Mouse (Mus musculus) cerebellum, adult 11 months (tissue): Measurements from ENCODE around the gene Dlx3.
A peak's percentile ranks its signal among the peaks of the same experiment; 100 is the strongest.

Source experiments
- DNase-seq: peaks from one replicate; pipeline ENCODE4 v3.0.0; 2022

The Dlx3 gene

DNA sequence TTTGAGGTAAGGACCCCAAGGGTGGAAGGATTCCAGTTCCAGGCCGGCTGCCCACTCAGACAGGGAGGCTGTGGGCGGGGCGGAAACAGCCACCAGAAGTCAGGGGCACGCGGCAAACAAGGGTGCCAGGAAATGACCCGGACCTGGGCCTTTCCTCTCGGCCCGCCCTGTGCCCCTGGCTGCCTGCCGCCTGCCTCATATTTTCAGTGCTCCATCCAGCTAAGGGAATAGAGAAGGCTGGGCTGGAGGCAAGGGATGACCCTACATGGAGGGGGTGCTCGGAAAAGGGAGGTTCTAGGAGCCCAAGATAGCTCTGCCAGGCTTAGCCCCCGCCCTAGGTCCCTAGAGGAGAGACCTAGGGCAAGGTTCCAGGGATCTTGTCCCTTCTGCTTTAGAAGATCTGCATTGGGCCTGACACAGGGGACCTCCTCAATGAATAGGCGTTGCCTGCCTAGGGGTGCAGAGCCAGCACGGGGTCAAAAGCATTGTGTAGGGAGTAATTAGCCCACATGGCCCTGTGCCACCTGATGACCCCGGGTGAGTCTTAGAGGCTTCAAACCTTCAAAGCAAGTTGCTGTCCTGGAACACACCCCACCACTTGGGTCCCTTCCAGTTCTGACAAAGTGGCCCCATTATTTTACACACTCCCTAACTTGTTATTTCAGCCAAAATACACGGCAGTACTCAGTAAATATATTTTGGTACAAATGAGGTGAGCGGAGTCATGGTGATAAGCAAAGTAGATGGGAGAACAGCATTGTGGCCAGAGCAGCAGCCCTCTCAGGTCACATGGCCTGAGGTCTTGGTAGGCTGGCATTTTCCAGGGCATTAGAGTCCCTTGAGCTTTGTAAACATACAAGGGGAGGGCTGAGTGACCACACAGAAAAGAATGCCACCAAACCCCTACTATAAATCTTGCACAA, 30.8 kb upstream of the Dlx3 start:
- no peak for DNase-seq

DNA sequence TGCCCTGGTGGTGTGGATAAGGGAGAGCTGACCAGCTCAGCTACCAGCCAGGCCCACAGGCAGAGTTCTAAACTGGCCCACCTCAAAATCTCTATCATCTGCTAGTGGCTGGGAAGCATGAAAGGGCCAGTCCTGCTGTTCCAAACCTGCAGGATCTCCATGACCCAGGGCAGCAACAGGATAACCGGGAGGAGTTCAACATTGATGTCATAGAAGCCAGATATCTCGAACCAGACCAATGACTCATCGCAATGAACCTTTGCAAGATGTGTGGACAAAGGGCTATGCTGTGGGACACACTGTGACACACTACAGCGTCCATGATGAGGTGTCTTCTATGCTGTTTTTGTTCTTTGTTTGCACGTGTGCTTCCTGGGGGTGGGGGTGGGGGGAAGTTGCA, 26.8 kb upstream of the Dlx3 start:
- DNase-seq: no peak

DNA sequence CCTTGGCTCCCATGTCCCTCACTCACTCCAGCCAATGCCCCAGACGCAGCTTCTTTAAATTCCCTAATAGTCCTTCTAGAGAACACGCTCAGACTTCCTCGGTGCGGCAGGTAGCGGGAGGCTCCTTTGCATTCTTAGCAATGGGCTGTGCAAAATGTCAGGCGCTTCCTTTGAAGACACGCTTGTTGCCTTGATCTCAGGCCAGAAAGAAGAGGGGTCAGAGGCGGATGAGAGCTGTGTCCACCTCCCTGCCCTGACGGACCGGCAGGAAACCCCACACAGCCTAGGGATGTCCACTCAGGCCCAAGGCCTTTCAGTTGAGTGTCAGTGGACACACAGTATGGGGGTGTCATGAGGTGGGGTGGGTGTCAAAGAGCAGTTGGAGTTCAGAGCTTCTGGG, 24.3 kb upstream of the Dlx3 start:
- no peak for DNase-seq

DNA sequence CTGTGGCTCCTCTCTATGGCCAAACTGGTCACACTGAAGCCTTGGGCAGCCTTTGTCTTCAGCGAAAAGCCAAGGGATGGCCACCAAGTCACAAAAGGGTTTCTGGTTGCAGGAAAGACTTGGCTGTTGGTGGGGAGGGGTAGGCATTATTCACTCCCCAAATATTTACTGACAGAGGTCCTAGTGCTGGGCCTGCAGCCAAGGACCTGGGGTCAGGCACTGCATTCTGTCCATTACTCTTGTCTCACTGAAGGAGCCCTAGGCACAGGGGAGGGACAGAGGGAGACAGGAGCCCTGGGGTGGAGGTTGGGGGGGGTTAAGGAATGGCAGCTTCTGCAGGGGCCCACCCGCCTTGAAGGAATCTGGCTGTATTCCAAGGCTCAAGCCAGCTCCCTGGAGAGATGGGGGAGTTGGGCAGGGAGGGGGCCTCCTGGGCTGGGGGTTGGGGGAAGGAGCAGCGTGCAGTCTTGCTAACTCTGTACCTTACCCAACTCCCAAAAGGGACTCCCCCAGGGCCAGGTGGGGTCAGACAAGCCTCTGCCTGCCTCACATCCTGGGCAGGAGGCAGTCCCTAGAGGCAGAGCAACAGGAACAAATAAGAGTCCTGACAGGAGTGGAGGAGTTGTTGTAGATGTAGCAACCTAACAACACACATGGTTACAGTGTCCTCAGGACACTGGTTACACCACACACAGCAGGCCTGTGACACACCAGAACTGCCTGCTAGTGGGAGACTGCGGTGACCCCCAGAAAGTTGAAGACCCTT, 23.1 kb upstream of the Dlx3 start:
- no peak for DNase-seq

DNA sequence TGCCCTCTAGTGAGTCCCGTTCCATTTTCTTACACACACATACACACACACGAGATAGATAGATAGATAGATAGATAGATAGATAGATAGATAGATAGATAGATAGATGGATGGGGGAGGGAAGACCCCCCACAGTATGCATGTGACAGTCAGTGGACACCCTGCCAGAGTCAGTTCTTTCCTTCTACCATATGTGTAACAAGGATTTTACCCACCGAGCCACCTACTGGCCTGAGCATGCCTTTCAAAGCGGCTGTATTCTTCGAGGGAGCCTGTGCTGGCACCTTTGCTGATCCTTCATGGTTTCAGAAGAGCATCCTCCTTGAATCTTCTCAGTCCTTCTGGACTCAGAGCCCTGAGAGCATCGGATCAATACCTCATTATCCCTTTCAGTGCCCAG, 22.0 kb upstream of the Dlx3 start:
- DNase-seq: no peak

DNA sequence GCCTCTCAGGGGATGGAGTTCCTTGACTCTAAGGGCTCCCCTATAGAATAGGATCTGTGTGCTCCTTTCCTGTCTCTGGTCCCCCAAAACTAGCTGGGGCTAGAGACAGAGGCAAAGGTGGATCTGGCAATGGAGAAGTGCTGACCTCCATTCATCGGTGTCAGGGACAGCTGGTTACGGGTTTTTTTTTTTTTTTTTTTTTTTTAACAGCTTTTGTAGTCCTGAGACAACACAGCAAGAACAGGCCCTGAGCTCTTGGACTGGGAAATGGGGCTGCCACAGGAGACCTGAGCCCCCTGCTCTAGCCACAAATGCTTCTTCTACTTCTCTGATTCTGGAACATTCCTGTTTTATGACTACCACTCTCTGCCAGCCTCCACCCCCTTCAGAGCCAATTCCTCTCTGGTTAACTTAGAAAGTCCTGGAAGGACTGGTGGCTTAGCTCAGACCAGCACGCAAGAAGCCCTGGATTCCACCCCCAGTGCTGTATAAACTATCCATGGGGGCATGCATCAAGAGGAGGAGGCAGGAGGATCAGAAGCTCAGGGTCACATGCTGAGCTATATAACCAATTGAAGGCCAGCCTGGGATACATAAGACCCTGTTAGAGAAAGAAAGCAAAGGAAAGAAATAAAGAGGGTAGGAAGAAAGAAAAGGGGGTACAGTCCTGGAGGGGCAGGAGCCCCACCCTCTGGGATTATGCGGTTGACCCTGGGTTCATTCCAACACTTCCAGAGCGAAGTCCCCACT, 21.4 kb upstream of the Dlx3 start:
- DNase-seq: no peak

DNA sequence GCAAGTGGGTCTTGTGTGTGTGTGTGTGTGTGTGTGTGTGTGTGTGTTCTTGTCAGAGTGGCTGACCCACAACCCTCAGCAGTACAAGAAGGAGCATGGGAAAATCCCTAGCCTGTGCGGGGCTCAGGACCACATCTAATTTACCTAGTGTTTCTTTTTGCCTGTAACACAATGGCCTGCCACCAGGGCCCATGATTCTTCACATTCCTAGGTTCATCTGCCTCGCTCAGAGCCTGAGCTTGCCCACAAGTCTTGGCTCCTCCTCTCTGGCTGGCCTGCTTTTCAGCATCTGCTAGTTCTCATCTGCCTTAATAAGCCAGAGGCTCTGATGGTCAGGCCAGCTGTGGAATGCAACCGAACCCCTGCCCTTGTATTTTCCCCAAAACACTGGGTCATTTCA, 19.5 kb upstream of the Dlx3 start:
- DNase-seq: no peak

DNA sequence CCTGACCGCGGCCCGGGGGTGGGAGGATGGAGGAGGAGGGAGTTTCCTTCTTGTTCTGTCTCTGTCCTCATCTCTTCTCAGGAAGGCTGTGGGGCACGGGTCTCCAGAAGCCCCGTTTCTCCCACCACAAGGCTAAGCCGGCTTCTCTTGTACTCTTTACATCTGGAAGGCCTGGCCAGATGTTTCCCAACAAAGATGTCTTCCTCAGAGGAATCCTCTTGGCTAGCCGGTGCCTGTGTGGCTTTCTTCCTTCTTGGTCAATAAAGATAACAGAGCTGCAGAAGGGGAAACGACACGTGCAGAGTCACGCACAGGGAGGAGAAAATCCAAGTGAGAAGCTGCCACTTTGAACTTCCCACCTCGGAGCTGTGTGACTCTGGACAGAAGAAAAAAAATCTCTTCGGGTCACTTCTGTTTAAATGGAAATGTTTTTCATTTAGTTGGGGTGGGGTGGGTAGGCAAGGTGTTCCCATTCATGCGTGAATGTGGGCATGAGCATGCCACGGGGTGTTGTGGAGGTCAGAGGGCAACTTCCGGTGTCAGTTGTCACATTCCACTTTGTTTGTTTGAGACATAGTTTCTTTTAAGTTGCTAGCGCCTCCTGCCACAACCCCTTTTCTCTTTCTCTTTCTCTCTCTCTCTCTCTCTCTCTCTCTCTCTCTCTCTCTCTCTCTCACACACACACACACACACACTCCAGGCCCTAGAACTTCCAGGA, 18.7 kb upstream of the Dlx3 start:
- no peak for DNase-seq

DNA sequence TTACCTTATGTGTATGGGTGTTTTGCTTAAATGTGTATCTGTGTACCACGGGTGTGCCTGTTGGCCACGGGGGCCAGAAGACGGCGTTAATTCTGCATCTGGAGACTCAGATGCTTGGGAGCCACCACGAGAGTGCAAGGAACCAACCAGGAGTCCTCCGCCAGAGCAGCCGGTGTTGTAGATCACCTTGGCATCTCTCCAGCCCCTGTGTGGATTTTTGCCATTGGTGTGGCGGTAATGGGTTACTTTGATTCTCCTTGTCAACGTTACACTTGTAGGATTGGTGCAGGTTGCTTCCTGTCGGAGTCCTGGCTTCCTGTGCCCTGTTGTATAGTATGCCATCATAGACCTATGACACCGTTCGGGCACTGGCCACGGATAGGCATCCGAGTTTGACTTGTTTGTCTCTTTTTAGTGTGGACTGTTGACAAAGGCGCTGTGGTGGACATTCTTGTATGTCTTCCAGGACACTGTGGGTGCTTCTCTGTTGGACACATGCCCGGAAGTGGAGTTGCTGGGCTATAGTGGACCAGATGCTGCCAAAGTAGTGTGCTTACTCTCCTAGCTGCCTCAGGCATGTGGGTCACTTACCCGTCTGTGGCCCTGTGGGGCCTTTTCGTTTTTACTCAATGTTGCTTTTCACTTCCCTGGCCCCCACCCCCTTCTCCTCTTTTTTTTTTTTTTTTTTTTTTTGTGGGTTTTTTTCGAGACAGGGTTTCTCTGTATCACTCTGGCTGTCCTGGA, 17.6 kb upstream of the Dlx3 start:
- no peak for DNase-seq

DNA sequence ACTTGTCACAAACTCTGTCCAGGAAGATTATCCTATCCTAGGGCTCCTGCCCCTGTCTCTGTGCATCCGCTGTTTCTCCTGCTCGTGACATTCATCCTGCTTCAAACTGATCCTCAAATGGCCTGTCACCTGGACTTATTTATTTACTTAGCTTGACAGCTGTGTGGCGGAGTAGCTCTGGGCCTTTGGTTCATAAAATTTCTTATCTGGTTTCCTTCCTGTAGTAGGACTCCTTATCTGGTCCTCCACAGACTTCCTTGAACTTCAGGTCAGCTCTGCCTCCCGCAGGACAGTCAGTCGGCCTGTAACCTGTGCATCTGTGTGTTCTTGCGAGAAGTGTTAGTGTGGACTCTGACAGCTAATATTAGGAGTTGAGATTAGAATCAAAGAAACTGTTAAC, 15.7 kb upstream of the Dlx3 start:
- no peak for DNase-seq

DNA sequence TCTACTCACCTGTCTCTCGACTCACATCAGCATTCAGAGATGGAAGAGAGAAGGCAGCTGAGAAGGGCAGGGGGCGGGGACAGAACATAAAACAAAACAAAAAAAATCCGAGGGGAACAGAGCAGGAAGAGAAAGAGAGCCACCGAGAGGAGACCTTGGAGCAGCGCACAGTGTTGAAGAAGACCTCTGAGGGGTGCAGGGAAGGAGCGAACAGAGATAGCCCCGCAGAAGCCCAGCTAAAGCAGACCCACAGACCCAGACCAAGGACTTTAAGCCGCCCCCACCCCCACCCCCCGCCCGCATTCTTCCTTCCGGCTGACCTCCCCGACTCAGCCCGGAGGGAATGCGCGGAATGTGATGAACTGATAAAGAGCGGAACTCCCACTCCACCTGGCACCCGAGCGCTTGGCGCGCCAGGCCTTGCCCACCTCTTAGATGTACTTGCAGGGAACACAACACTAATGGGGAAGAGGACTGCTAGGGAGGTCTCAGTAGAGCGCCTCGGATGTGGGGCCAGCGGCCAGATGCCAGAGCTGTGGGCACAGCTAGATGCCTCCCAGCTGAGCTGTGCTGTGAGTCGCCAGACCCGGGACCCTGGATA, 14.5 kb upstream of the Dlx3 start:
- DNase-seq: no peak

DNA sequence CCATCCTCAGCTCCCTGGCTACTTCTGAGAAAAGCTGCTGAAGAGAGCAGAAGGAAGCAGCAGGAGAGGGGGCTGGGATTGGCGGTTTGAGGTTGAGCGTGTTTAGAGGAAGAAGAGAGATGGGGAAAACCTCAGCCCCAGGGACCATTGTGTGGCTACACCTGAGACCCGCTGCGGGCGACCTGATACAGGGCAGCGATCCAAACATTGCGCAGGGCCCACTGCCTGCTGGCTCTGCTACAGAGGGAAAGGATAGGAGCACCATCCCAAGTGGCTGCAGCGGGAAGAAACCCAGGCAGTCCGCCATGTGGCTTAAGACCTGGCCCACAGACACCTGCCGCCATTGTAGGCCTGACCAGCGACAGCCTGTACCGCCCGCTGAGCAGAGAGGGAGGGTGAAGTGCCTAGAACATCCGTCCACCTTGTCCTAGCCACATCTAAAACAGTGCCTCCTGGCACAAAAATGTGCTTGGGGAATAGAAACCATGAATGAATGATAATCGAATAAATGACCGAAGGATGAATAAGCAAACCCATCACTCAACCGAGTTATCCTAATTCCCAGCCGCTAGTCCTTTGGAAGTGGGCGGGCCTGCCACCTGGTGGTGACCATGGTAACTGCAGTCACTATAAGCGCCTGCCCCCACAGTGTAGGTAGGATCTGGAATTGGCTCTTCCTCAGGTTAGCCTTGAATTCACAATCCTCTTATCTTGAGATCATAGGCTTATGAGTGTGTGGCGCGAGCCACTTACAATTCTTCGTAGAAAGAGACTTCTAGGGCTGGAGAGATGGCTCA, 13.3 kb upstream of the Dlx3 start:
- peak; percentile 88 for DNase-seq

DNA sequence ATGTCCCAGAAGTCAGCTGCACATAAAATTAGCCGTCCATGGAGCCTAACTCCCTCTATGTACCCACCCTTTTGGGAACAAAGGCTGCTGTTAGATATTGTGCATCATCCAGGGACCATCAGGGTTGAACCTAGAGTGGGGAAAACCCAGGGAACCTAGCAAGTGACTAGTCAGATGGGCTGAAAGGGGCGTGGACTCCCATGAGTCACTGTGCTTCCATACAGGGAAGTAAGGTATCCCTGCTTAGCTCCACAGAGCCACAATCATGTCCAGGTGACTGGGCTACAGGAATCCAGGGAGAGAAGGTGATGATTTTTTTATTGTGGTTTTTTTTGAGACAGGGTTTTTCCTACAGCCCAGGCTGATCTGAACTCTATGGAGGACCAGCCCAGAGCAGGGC, 10.9 kb upstream of the Dlx3 start:
- DNase-seq: no peak

DNA sequence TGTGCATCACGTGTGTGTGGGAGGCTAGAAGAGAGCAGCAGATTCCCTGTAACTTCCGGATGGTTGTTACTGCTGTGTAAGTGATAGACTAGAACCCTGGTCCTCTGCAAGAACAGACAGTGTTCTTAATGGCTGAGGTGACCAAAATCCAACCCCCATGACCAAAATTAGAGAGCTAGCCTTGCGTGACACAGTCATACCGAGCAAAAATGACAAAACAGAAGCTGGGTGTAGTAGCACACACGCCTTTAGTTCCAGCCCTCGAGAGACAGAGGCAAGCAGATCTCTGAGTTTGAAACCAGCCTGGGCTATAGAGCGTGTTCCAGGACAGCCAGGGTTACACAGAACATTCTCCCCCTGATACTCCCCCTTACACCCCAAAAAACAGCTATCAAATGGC, 9.8 kb upstream of the Dlx3 start:
- DNase-seq: no peak

DNA sequence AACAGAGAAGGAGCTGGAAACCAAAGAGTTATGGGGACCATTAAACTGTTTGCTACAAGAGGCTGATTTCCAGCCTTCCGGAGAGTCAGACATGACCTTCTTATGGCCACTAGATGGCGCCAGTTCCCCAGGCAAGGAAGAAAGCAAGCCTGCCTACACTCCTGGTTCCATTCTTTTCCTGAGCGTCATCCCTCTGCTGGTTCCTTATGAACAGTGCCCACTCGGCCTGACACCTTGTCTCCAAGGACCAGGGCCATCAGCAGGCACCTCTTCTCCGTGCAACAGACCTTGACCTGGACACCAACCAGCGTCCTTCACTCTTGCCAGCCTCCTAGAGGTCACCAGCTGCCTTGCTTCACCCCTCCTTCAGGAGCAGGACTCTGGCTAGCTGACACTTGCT, 2.9 kb upstream of the Dlx3 start:
- DNase-seq: peak; percentile 55

DNA sequence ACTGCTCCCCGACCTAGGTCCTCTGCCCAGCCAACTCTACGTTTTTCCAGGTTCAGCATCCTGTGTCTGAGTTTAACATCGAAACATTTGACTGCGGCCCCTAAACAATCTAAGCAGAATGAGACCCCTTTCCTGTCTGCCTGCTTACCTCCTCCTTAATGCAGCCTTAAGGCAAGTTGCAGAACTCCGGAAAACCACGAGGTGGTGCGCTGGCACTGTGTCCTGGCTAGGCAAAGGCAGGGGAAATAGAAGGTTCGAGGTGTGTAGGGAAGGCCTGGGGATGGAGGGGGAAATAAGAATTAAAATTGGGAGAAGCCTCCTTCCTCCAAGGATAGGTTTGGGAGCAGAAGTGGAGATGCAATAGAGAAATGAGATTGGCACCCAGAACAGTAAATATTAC, 1.4 kb upstream of the Dlx3 start:
- DNase-seq: peak; percentile 38

DNA sequence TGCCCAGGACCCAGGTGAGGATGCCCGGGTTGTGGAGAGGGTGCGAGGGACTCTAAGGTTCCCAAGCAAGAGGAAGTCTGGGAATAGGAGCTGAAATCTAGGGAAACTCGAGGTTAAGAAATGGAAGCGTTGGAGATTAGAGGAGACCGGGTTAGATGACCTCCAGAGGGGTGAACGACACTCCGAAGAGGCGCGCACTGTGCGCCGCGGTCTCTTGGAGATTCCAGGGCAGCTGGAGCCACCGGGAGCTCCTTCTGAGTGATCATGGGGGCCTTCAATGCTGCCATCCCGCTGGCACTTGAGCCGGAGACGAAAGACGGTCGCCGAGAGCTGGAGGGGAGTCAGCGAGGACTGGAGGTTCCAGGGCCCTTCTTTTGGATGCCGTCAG, 708 bp downstream of the Dlx3 start:
- DNase-seq: no peak

DNA sequence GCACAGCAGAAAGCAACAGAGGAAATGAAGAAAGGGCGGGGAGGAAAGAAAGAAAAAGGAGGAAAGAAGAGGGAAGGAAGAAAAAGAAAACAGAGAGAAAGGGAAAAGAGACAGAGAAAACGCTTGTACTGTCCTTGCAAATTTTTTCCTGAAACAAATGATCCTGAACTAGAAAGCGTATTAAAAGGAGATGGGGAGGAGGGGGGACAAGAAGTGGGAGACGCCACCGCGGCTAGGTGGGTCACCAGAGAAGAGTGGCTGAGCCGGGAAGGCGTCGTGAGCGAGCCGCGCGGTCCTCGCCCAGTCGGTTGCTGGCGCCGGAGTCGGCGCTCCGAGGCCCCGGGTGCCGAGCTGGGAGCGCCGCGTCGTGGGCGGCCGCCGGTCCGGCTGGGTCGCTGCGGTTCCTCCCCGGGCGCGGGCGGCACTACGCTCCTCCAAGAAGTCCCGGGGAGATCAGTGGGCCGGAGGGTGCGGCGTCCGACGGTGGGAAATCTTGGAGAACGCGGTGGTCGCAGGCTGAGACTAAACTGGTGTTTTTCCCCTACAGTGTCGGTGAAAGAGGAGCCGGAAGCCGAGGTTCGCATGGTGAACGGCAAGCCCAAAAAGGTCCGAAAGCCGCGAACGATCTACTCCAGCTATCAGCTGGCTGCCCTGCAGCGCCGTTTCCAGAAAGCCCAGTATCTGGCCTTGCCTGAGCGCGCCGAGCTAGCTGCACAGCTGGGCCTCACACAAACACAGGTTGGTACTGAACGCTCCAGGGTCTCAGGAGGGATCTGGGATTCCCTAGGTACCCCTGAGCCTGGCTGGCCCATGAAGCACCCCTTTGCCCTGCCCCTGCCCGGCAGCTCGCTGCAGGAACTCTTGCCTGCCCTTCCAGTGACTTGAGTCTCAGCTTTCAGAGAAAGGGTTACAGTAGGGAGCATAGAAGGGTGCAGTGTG, 1.5 kb downstream of the Dlx3 start:
- no peak for DNase-seq

DNA sequence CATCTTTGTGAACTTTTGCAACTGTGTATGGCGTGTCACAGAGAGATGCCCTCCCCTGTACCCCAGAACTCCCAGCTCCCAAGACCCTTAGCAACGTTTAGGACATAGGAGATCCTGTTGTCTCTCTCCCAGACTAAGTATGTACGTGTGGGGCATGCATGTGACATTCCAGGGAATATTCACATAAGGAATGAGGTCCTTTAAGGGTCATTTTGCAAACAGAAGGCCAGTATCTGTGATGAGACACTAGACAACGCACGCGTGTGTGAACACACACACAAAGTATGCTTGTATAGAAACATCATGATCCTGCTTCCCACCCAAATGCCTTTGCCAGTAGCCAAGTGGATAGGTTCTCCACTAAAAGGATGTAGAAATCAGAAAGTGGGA, 2.2 kb downstream of the Dlx3 start:
- DNase-seq: no peak
